Comparison of ENCODE assay signal across 23 mouse cellular contexts in genomic region chr11:70745636-70746035, GRCm38 (mm10). TPM values are rescaled to one million over a fixed set of nuclear protein-coding genes. Genes with fewer than 3 reads are reported as not detected.
DNase-seq lines count a peak whose midpoint lies in the region; ATAC-seq and TF ChIP-seq lines count a peak whose summit lies in the region.
"Had no signal": no experiment of that assay in that cellular context is flagged by ENCODE, and none has a peak within 500 bp of the region (broad histone marks: within the 10 kb centered on the region; RNA-seq: fewer than 3 reads in every experiment).

No protein-coding gene starts in this region.

- DNase-seq in gastrocnemius, postnatal 36 days = no peak
- DNase-seq: adrenal gland, adult 2 months; adrenal gland, postnatal 10 days; adrenal gland, postnatal 25 days; cerebellum, adult 11-12 months; cerebellum, adult 2 months; cerebellum, adult 9-10 months; cerebellum, postnatal 10 days; cerebellum, postnatal 25 days; embryo, embryonic 11 days had no signal

- no peak overlapping the region for H3K4me3 ChIP-seq in intestine, embryonic 15.5 days (replicated peaks)
- no peak overlapping the region for H3K4me3 ChIP-seq in intestine, embryonic 16.5 days (ENCODE audit: low read length)
- H3K4me3 ChIP-seq in small intestine, adult 2 months (ENCODE audit: low read depth, low read length) = no peak overlapping the region
- H3K4me3 ChIP-seq in heart, embryonic 12.5 days = no peak overlapping the region
- H3K4me3 ChIP-seq: embryonic facial prominence, embryonic 13.5 days; embryonic facial prominence, embryonic 15.5 days; erythroblast, embryonic 14.5 days; forebrain, embryonic 10.5 days; forebrain, embryonic 12.5 days had no signal

- ATAC-seq in intestine, embryonic 15.5 days = peak; percentile 44; the same call in 1 of the 2 replicates
- peak; percentile 78 for ATAC-seq in intestine, embryonic 16.5 days
- no peak for ATAC-seq in heart, embryonic 12.5 days (ENCODE audit: insufficient number of reproducible peaks, low FRiP score)
- no peak for ATAC-seq in frontal cortex, adult (ENCODE audit: low TSS enrichment)
- ATAC-seq: forebrain, embryonic 14.5 days; forebrain, embryonic 16.5 days had no signal

- 60% methylated on average over 7 of the region's 7 CpGs for WGBS in intestine, embryonic 15.5 days
- 57% methylated on average over 7 of the region's 7 CpGs for WGBS in intestine, embryonic 16.5 days
- WGBS in small intestine, adult 2 months = 30% methylated on average over 7 of the region's 7 CpGs
- WGBS in heart, embryonic 12.5 days = 62% methylated on average over 7 of the region's 7 CpGs

- no peak for TF ChIP-seq CTCF in small intestine, adult 2 months (IDR thresholded peaks at IDR 0.05; ENCODE audit: extremely low read depth, insufficient read length, insufficient replicate concordance, low read depth, low read length)

- no peaks in the 10 kb centered on the region for H3K9me3 ChIP-seq in intestine, embryonic 15.5 days
- no peaks in the 10 kb centered on the region for H3K9me3 ChIP-seq in intestine, embryonic 16.5 days (ENCODE audit: control insufficient read depth, low read length)
- H3K9me3 ChIP-seq in heart, embryonic 12.5 days (replicated peaks) = no peaks in the 10 kb centered on the region
- H3K9me3 ChIP-seq: embryonic facial prominence, embryonic 13.5 days; embryonic facial prominence, embryonic 15.5 days; forebrain, embryonic 12.5 days had no signal

- TF ChIP-seq POLR2A in small intestine, adult 2 months (IDR thresholded peaks at IDR 0.05; ENCODE audit: low read depth, low read length) = no peak

- H3K27ac ChIP-seq in intestine, embryonic 15.5 days = no peak overlapping the region
- peak overlapping the region; percentile 5; the same call in 1 of the 2 replicates for H3K27ac ChIP-seq in intestine, embryonic 16.5 days (ENCODE audit: low read length)
- peak overlapping the region; percentile 84 for H3K27ac ChIP-seq in small intestine, adult 2 months (ENCODE audit: insufficient read depth, low read depth, low read length)
- H3K27ac ChIP-seq in heart, embryonic 12.5 days (ENCODE audit: poor library complexity, severe bottlenecking) = no peak overlapping the region
- H3K27ac ChIP-seq: embryonic facial prominence, embryonic 13.5 days; embryonic facial prominence, embryonic 15.5 days; forebrain, embryonic 10.5 days; forebrain, embryonic 12.5 days had no signal

- 0 out of 2 replicates have a peak, but pooled peaks cover 3% of the 10 kb centered on the region for H3K4me1 ChIP-seq in intestine, embryonic 15.5 days (replicated peaks)
- H3K4me1 ChIP-seq in intestine, embryonic 16.5 days (ENCODE audit: control insufficient read depth, insufficient read depth, low read length) = 0 out of 2 replicates have a peak, but pooled peaks cover 3% of the 10 kb centered on the region
- H3K4me1 ChIP-seq in small intestine, adult 2 months (ENCODE audit: control insufficient read depth, insufficient read depth, insufficient read length, low read length) = peaks cover 21% of the 10 kb centered on the region
- H3K4me1 ChIP-seq in heart, embryonic 12.5 days (replicated peaks) = no peaks in the 10 kb centered on the region
- H3K4me1 ChIP-seq: embryonic facial prominence, embryonic 13.5 days; forebrain, embryonic 10.5 days; forebrain, embryonic 12.5 days had no signal

- no peak overlapping the region for H3K4me2 ChIP-seq in intestine, embryonic 15.5 days (replicated peaks)
- no peak overlapping the region for H3K4me2 ChIP-seq in intestine, embryonic 16.5 days (ENCODE audit: low read depth, low read length)
- H3K4me2 ChIP-seq in heart, embryonic 12.5 days = no peak overlapping the region
- H3K4me2 ChIP-seq: embryonic facial prominence, embryonic 13.5 days; embryonic facial prominence, embryonic 15.5 days; forebrain, embryonic 12.5 days had no signal

- intact Hi-C loops in gastrocnemius, postnatal 36 days (cut with DNase I) = no loop called here

- no peaks in the 10 kb centered on the region for H3K27me3 ChIP-seq in intestine, embryonic 15.5 days (replicated peaks)
- no peaks in the 10 kb centered on the region for H3K27me3 ChIP-seq in intestine, embryonic 16.5 days (replicated peaks; ENCODE audit: control insufficient read depth, insufficient read depth, low read length)
- no peaks in the 10 kb centered on the region for H3K27me3 ChIP-seq in small intestine, adult 2 months (ENCODE audit: control insufficient read depth, insufficient read depth, low read length)
- no peaks in the 10 kb centered on the region for H3K27me3 ChIP-seq in heart, embryonic 12.5 days (replicated peaks)
- H3K27me3 ChIP-seq: embryonic facial prominence, embryonic 13.5 days; embryonic facial prominence, embryonic 15.5 days; forebrain, embryonic 12.5 days had no signal

- H3K36me3 ChIP-seq in intestine, embryonic 15.5 days = no peaks in the 10 kb centered on the region
- H3K36me3 ChIP-seq in intestine, embryonic 16.5 days (ENCODE audit: control insufficient read depth, insufficient read depth, low read length) = no peaks in the 10 kb centered on the region
- H3K36me3 ChIP-seq in small intestine, adult 2 months (ENCODE audit: control insufficient read depth, insufficient read depth, low read length) = no peaks in the 10 kb centered on the region
- no peaks in the 10 kb centered on the region for H3K36me3 ChIP-seq in heart, embryonic 12.5 days
- H3K36me3 ChIP-seq: embryonic facial prominence, embryonic 13.5 days; embryonic facial prominence, embryonic 15.5 days; forebrain, embryonic 10.5 days; forebrain, embryonic 12.5 days had no signal

- no peak overlapping the region for H3K9ac ChIP-seq in intestine, embryonic 15.5 days
- H3K9ac ChIP-seq in intestine, embryonic 16.5 days (ENCODE audit: low read depth, low read length) = no peak overlapping the region
- H3K9ac ChIP-seq in heart, embryonic 12.5 days = no peak overlapping the region
- H3K9ac ChIP-seq: embryonic facial prominence, embryonic 13.5 days; embryonic facial prominence, embryonic 15.5 days; forebrain, embryonic 12.5 days had no signal

RNA-seq across cellular contexts. Expression of gene Zfp3, which starts 18.4 kb away (rescaled TPM):
- polyA plus RNA-seq in intestine, embryonic 15.5 days (2015; fragmentation: Nextera tagmentation; extraction: Ambion mirVana) = 5.3 and 6.2 TPM in 2 replicates
- 4.8 and 5.3 TPM in 2 replicates for polyA plus RNA-seq in intestine, embryonic 16.5 days (2015; fragmentation: Nextera tagmentation; extraction: Ambion mirVana)
- polyA plus RNA-seq in small intestine, adult 2 months (2012; rRNA removed) = 0.61 and 0.72 TPM in 2 replicates
- polyA plus RNA-seq in heart, embryonic 12.5 days (2016; fragmentation: Nextera tagmentation; extraction: Ambion mirVana) = 7.3 and 8.3 TPM in 2 replicates
- total RNA-seq in gastrocnemius, postnatal 36 days (2021) = 10 to 100 TPM in 1 of 2 experiments, 1 to 10 TPM in 1; 7.4 to 11.4 TPM

RNA-seq across cellular contexts. Expression of gene Kif1c, which starts 45.3 kb away (rescaled TPM):
- 4.4 TPM in 2 replicates for polyA plus RNA-seq in intestine, embryonic 15.5 days (2015; fragmentation: Nextera tagmentation; extraction: Ambion mirVana)
- polyA plus RNA-seq in intestine, embryonic 16.5 days (2015; fragmentation: Nextera tagmentation; extraction: Ambion mirVana) = 2.3 and 2.8 TPM in 2 replicates
- 33.9 and 87.1 TPM in 2 replicates for polyA plus RNA-seq in small intestine, adult 2 months (2012; rRNA removed)
- 3.9 and 4.5 TPM in 2 replicates for polyA plus RNA-seq in heart, embryonic 12.5 days (2016; fragmentation: Nextera tagmentation; extraction: Ambion mirVana)
- total RNA-seq in gastrocnemius, postnatal 36 days (2021) = 100 to 1,000 TPM; 460 to 537 TPM

RNA-seq across cellular contexts. Expression of gene Inca1, which starts 45.7 kb away (rescaled TPM):
- polyA plus RNA-seq in intestine, embryonic 15.5 days (2015; fragmentation: Nextera tagmentation; extraction: Ambion mirVana) = 1.4 and 1.5 TPM in 2 replicates
- polyA plus RNA-seq in intestine, embryonic 16.5 days (2015; fragmentation: Nextera tagmentation; extraction: Ambion mirVana) = 1.4 and 1.8 TPM in 2 replicates
- polyA plus RNA-seq in small intestine, adult 2 months (2012; rRNA removed) = 0.38 and 0.79 TPM in 2 replicates
- polyA plus RNA-seq in heart, embryonic 12.5 days (2016; fragmentation: Nextera tagmentation; extraction: Ambion mirVana) = 1.7 and 1.8 TPM in 2 replicates
- total RNA-seq in gastrocnemius, postnatal 36 days (2021) = 1 to 10 TPM; 3.7 to 4.5 TPM
- total RNA-seq: common myeloid progenitor, adult 5-6 weeks had no signal
- polyA plus RNA-seq: erythroblast, embryonic 14.5 days had no signal

RNA-seq across cellular contexts. Expression of gene Camta2, which starts 57.7 kb away (rescaled TPM):
- 12.1 and 13.5 TPM in 2 replicates for polyA plus RNA-seq in intestine, embryonic 15.5 days (2015; fragmentation: Nextera tagmentation; extraction: Ambion mirVana)
- polyA plus RNA-seq in intestine, embryonic 16.5 days (2015; fragmentation: Nextera tagmentation; extraction: Ambion mirVana) = 14.2 and 14.4 TPM in 2 replicates
- polyA plus RNA-seq in small intestine, adult 2 months (2012; rRNA removed) = 27.7 and 66.7 TPM in 2 replicates
- 10.9 and 16.5 TPM in 2 replicates for polyA plus RNA-seq in heart, embryonic 12.5 days (2016; fragmentation: Nextera tagmentation; extraction: Ambion mirVana)
- 10 to 100 TPM; 36.8 to 38.8 TPM for total RNA-seq in gastrocnemius, postnatal 36 days (2021)

Comparison
In these comparisons a context has a peak if more than half of its experiments do, and no peak if none do; other contexts are left out.
1. H3K27ac ChIP-seq: peak in intestine, embryonic 16.5 days (single experiment) and small intestine, adult 2 months (single experiment); none in intestine, embryonic 15.5 days (single experiment) and heart, embryonic 12.5 days (single experiment).
2. ATAC-seq: peak in intestine, embryonic 15.5 days (single experiment) and intestine, embryonic 16.5 days (single experiment); none in heart, embryonic 12.5 days (single experiment) and frontal cortex, adult (single experiment).